Mouse (Mus musculus): ENCODE results near the gene Trpc7. TPM values are rescaled to one million over a fixed set of nuclear protein-coding genes. Genes with fewer than 3 reads are reported as not detected.

Trpc7 gene
- polyA plus RNA-seq, 1 experiment from 2014 or later = 0.09 TPM

- Histone ChIP-seq H3K9me3 (ENCODE audit: low read length) (no peaks in the 10 kb centered on the region), H3K27ac (ENCODE audit: low read length) (no peak overlapping the region), H3K4me1 (ENCODE audit: insufficient read depth, low read length) (no peaks in the 10 kb centered on the region), H3K27me3 (ENCODE audit: insufficient read depth, low read length) (no peaks in the 10 kb centered on the region), H3K36me3 (ENCODE audit: insufficient read depth, low read length) (no peaks in the 10 kb centered on the region), H3K9ac (replicated peaks; ENCODE audit: low read length) (no peak overlapping the region), H3K4me3 (ENCODE audit: low read length) (no peak overlapping the region), H3K4me2 (replicated peaks; ENCODE audit: low read depth, low read length) (no peak overlapping the region)
- ATAC-seq (ENCODE audit: low FRiP score, low TSS enrichment) = no peak
- WGBS = 76% methylated on average over 7 of the region's 7 CpGs
These were observed 98.3 kb downstream of the Trpc7 start for GRCm38 (mm10) chr13:56797459-56797858.

DNA sequence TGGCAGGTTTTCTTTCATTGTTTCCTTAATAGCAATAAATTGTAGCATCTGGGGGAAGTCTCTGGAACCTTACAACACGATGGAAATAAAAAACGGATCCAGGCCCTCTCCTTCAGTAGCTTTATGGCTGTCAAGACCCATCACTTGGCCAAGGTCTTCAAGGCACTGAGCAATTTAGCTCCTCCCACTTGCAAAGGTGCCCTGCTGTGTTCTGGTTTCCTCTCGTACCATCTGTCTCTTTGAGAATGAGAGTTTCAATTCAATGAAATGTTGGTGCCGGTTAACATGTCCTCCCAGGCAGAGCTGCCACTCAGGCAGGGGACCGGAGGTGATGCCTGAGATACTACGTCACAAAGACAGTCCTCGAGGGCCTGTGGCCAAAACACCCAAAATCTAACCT lies 100.3 kb downstream of the Trpc7 start:
- H3K36me3 ChIP-seq (ENCODE audit: insufficient read depth, low read length) = no peaks in the 10 kb centered on the region
- no peaks in the 10 kb centered on the region for H3K9me3 ChIP-seq (ENCODE audit: low read length)
- H3K4me3 ChIP-seq (ENCODE audit: low read length) = no peak overlapping the region
- no peak overlapping the region for H3K4me2 ChIP-seq (replicated peaks; ENCODE audit: low read depth, low read length)
- H3K4me1 ChIP-seq (ENCODE audit: insufficient read depth, low read length) = no peaks in the 10 kb centered on the region
- WGBS = 76% methylated on average over 7 of the region's 7 CpGs
- H3K27ac ChIP-seq (ENCODE audit: low read length) = no peak overlapping the region
- H3K27me3 ChIP-seq (ENCODE audit: insufficient read depth, low read length) = no peaks in the 10 kb centered on the region
- ATAC-seq (ENCODE audit: low FRiP score, low TSS enrichment) = no peak
- H3K9ac ChIP-seq (replicated peaks; ENCODE audit: low read length) = no peak overlapping the region

DNA sequence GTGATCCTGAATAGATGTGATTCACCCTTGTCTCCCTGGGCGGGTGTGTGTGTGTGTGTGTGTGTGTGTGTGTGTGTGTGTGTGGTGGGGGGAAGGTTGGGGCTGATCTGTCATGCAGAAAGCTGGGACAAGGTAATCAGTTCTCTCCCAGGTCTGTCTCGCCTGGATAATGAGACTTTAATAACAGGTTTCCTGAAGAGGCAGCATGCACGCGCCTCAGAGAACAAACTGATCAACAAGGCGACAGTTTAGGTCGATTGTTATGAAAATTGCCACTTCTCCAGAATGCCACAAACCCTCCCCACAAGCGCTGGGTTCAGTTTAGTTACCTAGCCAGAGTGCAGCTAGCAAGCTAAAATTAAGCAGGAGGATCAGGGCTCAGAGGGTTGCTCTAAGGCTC lies 101.4 kb downstream of the Trpc7 start:
- Histone ChIP-seq H3K36me3 (ENCODE audit: insufficient read depth, low read length) (no peaks in the 10 kb centered on the region), H3K27ac (ENCODE audit: low read length) (no peak overlapping the region), H3K27me3 (ENCODE audit: insufficient read depth, low read length) (no peaks in the 10 kb centered on the region), H3K4me3 (ENCODE audit: low read length) (no peak overlapping the region), H3K9me3 (ENCODE audit: low read length) (no peaks in the 10 kb centered on the region), H3K4me1 (ENCODE audit: insufficient read depth, low read length) (no peaks in the 10 kb centered on the region), H3K4me2 (replicated peaks; ENCODE audit: low read depth, low read length) (no peak overlapping the region), H3K9ac (replicated peaks; ENCODE audit: low read length) (no peak overlapping the region)
- ATAC-seq (ENCODE audit: low FRiP score, low TSS enrichment) = no peak
- 51% methylated on average over 7 of the region's 7 CpGs for WGBS

- H3K4me2 ChIP-seq (replicated peaks; ENCODE audit: low read depth, low read length) = no peak overlapping the region
- H3K4me1 ChIP-seq (ENCODE audit: insufficient read depth, low read length) = no peaks in the 10 kb centered on the region
- no peak overlapping the region for H3K9ac ChIP-seq (replicated peaks; ENCODE audit: low read length)
- no peak for ATAC-seq (ENCODE audit: low FRiP score, low TSS enrichment)
- H3K9me3 ChIP-seq (ENCODE audit: low read length) = no peaks in the 10 kb centered on the region
- 80% methylated on average over 3 of the region's 3 CpGs for WGBS
- no peaks in the 10 kb centered on the region for H3K36me3 ChIP-seq (ENCODE audit: insufficient read depth, low read length)
- no peak overlapping the region for H3K4me3 ChIP-seq (ENCODE audit: low read length)
- no peak overlapping the region for H3K27ac ChIP-seq (ENCODE audit: low read length)
- no peaks in the 10 kb centered on the region for H3K27me3 ChIP-seq (ENCODE audit: insufficient read depth, low read length)
These were observed 102.9 kb downstream of the Trpc7 start for GRCm38 (mm10) chr13:56792844-56793243.

- Histone ChIP-seq H3K4me1 (ENCODE audit: insufficient read depth, low read length) (no peaks in the 10 kb centered on the region), H3K9ac (replicated peaks; ENCODE audit: low read length) (no peak overlapping the region), H3K27ac (ENCODE audit: low read length) (no peak overlapping the region), H3K4me3 (ENCODE audit: low read length) (no peak overlapping the region), H3K36me3 (ENCODE audit: insufficient read depth, low read length) (no peaks in the 10 kb centered on the region), H3K4me2 (replicated peaks; ENCODE audit: low read depth, low read length) (no peak overlapping the region), H3K9me3 (ENCODE audit: low read length) (no peaks in the 10 kb centered on the region), H3K27me3 (ENCODE audit: insufficient read depth, low read length) (no peaks in the 10 kb centered on the region)
- no peak for ATAC-seq (ENCODE audit: low FRiP score, low TSS enrichment)
- WGBS = 99% methylated on average over 3 of the region's 3 CpGs
These were observed 105.1 kb downstream of the Trpc7 start for GRCm38 (mm10) chr13:56790683-56791082.

DNA sequence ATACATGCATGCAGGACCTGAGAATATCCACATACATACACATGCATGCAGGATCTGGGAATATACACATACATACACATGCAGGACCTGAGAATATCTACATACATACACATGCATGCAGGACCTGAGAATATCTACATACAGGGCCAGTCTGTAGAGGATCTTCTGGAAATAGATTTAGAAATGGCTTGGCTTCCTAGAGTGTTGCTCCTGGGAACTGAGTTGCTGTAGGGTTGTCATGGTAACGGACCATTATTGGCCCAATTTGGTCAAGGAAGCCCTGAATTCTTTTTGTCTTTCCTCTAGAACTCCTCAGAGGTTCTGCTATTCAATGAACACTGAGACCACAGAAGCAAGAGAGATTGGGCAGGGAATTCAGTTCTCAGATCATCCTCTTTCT lies 113.2 kb downstream of the Trpc7 start:
- Histone ChIP-seq H3K9me3 (ENCODE audit: low read length) (no peaks in the 10 kb centered on the region), H3K27ac (ENCODE audit: low read length) (no peak overlapping the region), H3K4me3 (ENCODE audit: low read length) (no peak overlapping the region), H3K36me3 (ENCODE audit: insufficient read depth, low read length) (no peaks in the 10 kb centered on the region), H3K9ac (replicated peaks; ENCODE audit: low read length) (no peak overlapping the region), H3K4me1 (ENCODE audit: insufficient read depth, low read length) (no peaks in the 10 kb centered on the region), H3K27me3 (ENCODE audit: insufficient read depth, low read length) (no peaks in the 10 kb centered on the region), H3K4me2 (replicated peaks; ENCODE audit: low read depth, low read length) (no peak overlapping the region)
- WGBS = 83% methylated on average over 1 of the region's 1 CpGs
- ATAC-seq (ENCODE audit: low FRiP score, low TSS enrichment) = no peak

- Histone ChIP-seq H3K4me1 (ENCODE audit: insufficient read depth, low read length) (no peaks in the 10 kb centered on the region), H3K27ac (ENCODE audit: low read length) (no peak overlapping the region), H3K27me3 (ENCODE audit: insufficient read depth, low read length) (no peaks in the 10 kb centered on the region), H3K4me2 (replicated peaks; ENCODE audit: low read depth, low read length) (no peak overlapping the region), H3K36me3 (ENCODE audit: insufficient read depth, low read length) (no peaks in the 10 kb centered on the region), H3K9me3 (ENCODE audit: low read length) (no peaks in the 10 kb centered on the region), H3K4me3 (ENCODE audit: low read length) (no peak overlapping the region), H3K9ac (replicated peaks; ENCODE audit: low read length) (no peak overlapping the region)
- WGBS = 74% methylated on average over 3 of the region's 3 CpGs
- no peak for ATAC-seq (ENCODE audit: low FRiP score, low TSS enrichment)
These were observed 114.1 kb downstream of the Trpc7 start for GRCm38 (mm10) chr13:56781697-56782096.

- Histone ChIP-seq H3K27ac (ENCODE audit: low read length) (no peak overlapping the region), H3K9me3 (ENCODE audit: low read length) (no peaks in the 10 kb centered on the region), H3K27me3 (ENCODE audit: insufficient read depth, low read length) (no peaks in the 10 kb centered on the region), H3K9ac (replicated peaks; ENCODE audit: low read length) (no peak overlapping the region), H3K4me1 (ENCODE audit: insufficient read depth, low read length) (no peaks in the 10 kb centered on the region), H3K4me2 (replicated peaks; ENCODE audit: low read depth, low read length) (no peak overlapping the region), H3K4me3 (ENCODE audit: low read length) (no peak overlapping the region), H3K36me3 (ENCODE audit: insufficient read depth, low read length) (no peaks in the 10 kb centered on the region)
- no peak for ATAC-seq (ENCODE audit: low FRiP score, low TSS enrichment)
- WGBS = 66% methylated on average over 13 of the region's 13 CpGs
These were observed 114.9 kb downstream of the Trpc7 start for GRCm38 (mm10) chr13:56780746-56781469.

DNA sequence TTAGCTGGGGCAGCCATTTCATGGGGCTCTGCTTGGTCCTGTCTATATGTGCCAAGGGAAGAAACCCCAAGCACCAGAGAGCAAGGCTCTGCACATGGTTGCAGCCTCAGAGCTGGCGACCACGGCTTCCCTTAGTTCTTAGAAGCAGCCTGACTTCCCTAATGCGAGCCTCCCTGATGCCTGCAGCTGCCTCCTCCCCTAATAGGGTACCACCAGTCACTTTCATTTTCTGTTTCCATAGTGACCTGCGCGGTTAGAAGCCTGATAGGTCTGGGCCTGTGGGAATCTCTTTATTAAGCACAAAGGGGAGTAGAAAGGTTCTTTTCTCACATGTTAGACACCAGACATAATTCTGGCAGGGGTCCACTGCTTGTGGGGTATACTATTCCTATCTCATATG lies 121.5 kb downstream of the Trpc7 start:
- H3K36me3 ChIP-seq (ENCODE audit: insufficient read depth, low read length) = no peaks in the 10 kb centered on the region
- H3K9me3 ChIP-seq (ENCODE audit: low read length) = no peaks in the 10 kb centered on the region
- no peaks in the 10 kb centered on the region for H3K27me3 ChIP-seq (ENCODE audit: insufficient read depth, low read length)
- ATAC-seq (ENCODE audit: low FRiP score, low TSS enrichment) = no peak
- 59% methylated on average over 5 of the region's 5 CpGs for WGBS
- H3K4me3 ChIP-seq (ENCODE audit: low read length) = no peak overlapping the region
- H3K27ac ChIP-seq (ENCODE audit: low read length) = no peak overlapping the region
- no peak overlapping the region for H3K4me2 ChIP-seq (replicated peaks; ENCODE audit: low read depth, low read length)
- no peaks in the 10 kb centered on the region for H3K4me1 ChIP-seq (ENCODE audit: insufficient read depth, low read length)
- H3K9ac ChIP-seq (replicated peaks; ENCODE audit: low read length) = no peak overlapping the region

DNA sequence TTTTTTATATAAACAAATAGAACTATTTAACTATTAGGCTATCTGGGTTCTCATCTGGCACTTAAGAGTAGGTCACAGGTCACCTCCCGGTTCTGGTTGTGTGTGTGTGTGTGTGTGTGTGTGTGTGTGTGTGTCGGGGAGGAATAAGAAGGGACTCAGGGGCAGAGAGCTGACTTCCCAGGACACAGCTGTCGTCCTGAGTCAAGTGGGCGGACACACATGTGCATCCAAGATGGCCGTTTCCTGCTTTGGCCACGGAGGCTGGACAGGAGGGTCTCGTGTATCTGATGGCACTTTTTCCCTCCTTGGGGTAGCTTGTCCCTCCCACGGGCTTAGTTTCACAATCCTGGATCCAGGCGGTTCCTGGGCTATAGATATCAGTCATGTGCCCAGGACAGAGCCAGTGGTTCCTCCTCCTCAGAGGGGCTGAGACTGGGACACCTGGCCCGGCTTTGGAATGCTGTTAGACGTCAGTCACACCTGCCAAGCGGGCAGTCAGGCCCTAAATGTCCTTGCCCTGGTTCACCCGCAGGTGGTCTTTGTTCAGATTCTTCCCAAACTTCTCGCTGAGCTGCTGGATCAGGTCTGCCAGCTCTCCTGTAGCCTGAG lies 122.4 kb downstream of the Trpc7 start:
- ATAC-seq (ENCODE audit: low FRiP score, low TSS enrichment) = no peak
- WGBS = 27% methylated on average over 14 of the region's 14 CpGs
- no peaks in the 10 kb centered on the region for H3K4me1 ChIP-seq (ENCODE audit: insufficient read depth, low read length)

More for the DNA sequence above, 122.4 kb downstream of the Trpc7 start:
- Histone ChIP-seq H3K36me3 (ENCODE audit: insufficient read depth, low read length) (no peaks in the 10 kb centered on the region), H3K4me2 (replicated peaks; ENCODE audit: low read depth, low read length) (no peak overlapping the region), H3K27ac (ENCODE audit: low read length) (no peak overlapping the region), H3K9me3 (ENCODE audit: low read length) (no peaks in the 10 kb centered on the region), H3K9ac (replicated peaks; ENCODE audit: low read length) (no peak overlapping the region), H3K4me3 (ENCODE audit: low read length) (no peak overlapping the region), H3K27me3 (ENCODE audit: insufficient read depth, low read length) (no peaks in the 10 kb centered on the region)
